Mouse (Mus musculus): ENCODE measurements at regions not wholly inside any gene's neighbourhood (a gene's known extent, or its start where the extent isn't known, plus 50 kb on each side); places are given as distances from the start of the nearest gene placed in this dataset.

DNA sequence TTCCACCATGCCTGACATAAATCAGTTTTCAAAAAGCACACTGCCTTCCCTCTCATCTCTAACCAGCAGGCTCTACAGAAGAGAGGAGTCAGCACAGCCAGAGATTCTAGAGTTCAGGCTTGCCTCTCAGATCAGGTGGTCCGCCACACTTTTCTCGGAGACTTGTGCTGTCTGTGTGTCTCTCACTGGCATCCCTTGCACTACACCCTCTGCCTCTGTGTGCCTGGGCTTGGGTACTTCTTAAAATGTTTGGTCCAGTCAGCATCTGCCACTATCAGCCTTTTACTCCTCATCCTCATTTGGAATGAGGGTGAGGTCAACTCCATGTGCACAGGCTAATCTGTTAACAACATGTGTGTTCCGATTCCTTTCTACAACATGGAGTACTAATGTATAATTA is 92.0 kb downstream of the S1pr1 start:
- TF ChIP-seq CTCF (IDR thresholded peaks at IDR 0.05; ENCODE audit: control insufficient read depth, insufficient read depth, insufficient read length), result no peak
- no peak for TF ChIP-seq MAX (IDR thresholded peaks at IDR 0.05)
- TF ChIP-seq USF1 (IDR thresholded peaks at IDR 0.05; ENCODE audit: low read depth), result no peak
- no peak for TF ChIP-seq MYOG (IDR thresholded peaks at IDR 0.05; ENCODE audit: control insufficient read depth, extremely low read depth, insufficient read length)
- TF ChIP-seq FOSL1 (IDR thresholded peaks at IDR 0.05; ENCODE audit: insufficient read depth, low read length, poor library complexity, severe bottlenecking), result no peak
- no peak for TF ChIP-seq CEBPB (IDR thresholded peaks at IDR 0.05; ENCODE audit: low read depth)
- no peak for TF ChIP-seq MYOD1 (IDR thresholded peaks at IDR 0.05; ENCODE audit: control insufficient read depth, insufficient read length, low read depth)
- Histone ChIP-seq H3K79me2 (ENCODE audit: control insufficient read depth, insufficient read depth) (no peaks in the 10 kb centered on the region), H3ac (ENCODE audit: control insufficient read depth, insufficient read length, low read depth) (no peak overlapping the region), H3K4me3 (ENCODE audit: insufficient read depth, poor library complexity, severe bottlenecking) (no peak overlapping the region), H3K36me3 (ENCODE audit: control insufficient read depth, insufficient read depth) (no peaks in the 10 kb centered on the region), H3K27me3 (ENCODE audit: control insufficient read depth, insufficient read depth, insufficient read length) (no peaks in the 10 kb centered on the region), H3K79me3 (ENCODE audit: low read depth) (no peaks in the 10 kb centered on the region)

GRCm38 (mm10) chr3:115622300-115622699 is 92.6 kb downstream of the S1pr1 start:
- no peak for TF ChIP-seq FOSL1 (IDR thresholded peaks at IDR 0.05; ENCODE audit: insufficient read depth, low read length, poor library complexity, severe bottlenecking)
- TF ChIP-seq CEBPB (IDR thresholded peaks at IDR 0.05; ENCODE audit: low read depth), result no peak
- TF ChIP-seq MYOD1 (IDR thresholded peaks at IDR 0.05; ENCODE audit: control insufficient read depth, insufficient read length, low read depth), result no peak
- TF ChIP-seq USF1 (IDR thresholded peaks at IDR 0.05; ENCODE audit: low read depth), result no peak
- no peak for TF ChIP-seq CTCF (IDR thresholded peaks at IDR 0.05; ENCODE audit: control insufficient read depth, insufficient read depth, insufficient read length)
- TF ChIP-seq MYOG (IDR thresholded peaks at IDR 0.05; ENCODE audit: control insufficient read depth, extremely low read depth, insufficient read length), result no peak
- no peak for TF ChIP-seq MAX (IDR thresholded peaks at IDR 0.05)
- no peak overlapping the region for H3ac ChIP-seq (ENCODE audit: control insufficient read depth, insufficient read length, low read depth)
- H3K27me3 ChIP-seq (ENCODE audit: control insufficient read depth, insufficient read depth, insufficient read length), result no peaks in the 10 kb centered on the region
- no peak overlapping the region for H3K4me3 ChIP-seq (ENCODE audit: insufficient read depth, poor library complexity, severe bottlenecking)
- no peaks in the 10 kb centered on the region for H3K79me3 ChIP-seq (ENCODE audit: low read depth)
- no peaks in the 10 kb centered on the region for H3K36me3 ChIP-seq (ENCODE audit: control insufficient read depth, insufficient read depth)
- H3K79me2 ChIP-seq (ENCODE audit: control insufficient read depth, insufficient read depth), result no peaks in the 10 kb centered on the region

- H3K4me3 ChIP-seq (ENCODE audit: insufficient read depth, poor library complexity, severe bottlenecking), result no peak overlapping the region
- H3K79me2 ChIP-seq (ENCODE audit: control insufficient read depth, insufficient read depth), result no peaks in the 10 kb centered on the region
- TF ChIP-seq FOSL1 (IDR thresholded peaks at IDR 0.05; ENCODE audit: insufficient read depth, low read length, poor library complexity, severe bottlenecking), result no peak
- TF ChIP-seq USF1 (IDR thresholded peaks at IDR 0.05; ENCODE audit: low read depth), result no peak
- TF ChIP-seq MAX (IDR thresholded peaks at IDR 0.05), result no peak
- TF ChIP-seq MYOG (IDR thresholded peaks at IDR 0.05; ENCODE audit: control insufficient read depth, extremely low read depth, insufficient read length), result no peak
- TF ChIP-seq CTCF (IDR thresholded peaks at IDR 0.05; ENCODE audit: control insufficient read depth, insufficient read depth, insufficient read length), result no peak
- TF ChIP-seq MYOD1 (IDR thresholded peaks at IDR 0.05; ENCODE audit: control insufficient read depth, insufficient read length, low read depth), result no peak
- no peak for TF ChIP-seq CEBPB (IDR thresholded peaks at IDR 0.05; ENCODE audit: low read depth)
- H3K79me3 ChIP-seq (ENCODE audit: low read depth), result no peaks in the 10 kb centered on the region
- no peaks in the 10 kb centered on the region for H3K27me3 ChIP-seq (ENCODE audit: control insufficient read depth, insufficient read depth, insufficient read length)
- H3ac ChIP-seq (ENCODE audit: control insufficient read depth, insufficient read length, low read depth), result no peak overlapping the region
- H3K36me3 ChIP-seq (ENCODE audit: control insufficient read depth, insufficient read depth), result no peaks in the 10 kb centered on the region
Measured at GRCm38 (mm10) chr3:115619970-115620369, 94.9 kb downstream of the S1pr1 start.

GRCm38 (mm10) chr3:115615994-115616598 is 98.8 kb downstream of the S1pr1 start:
- H3K27me3 ChIP-seq (ENCODE audit: control insufficient read depth, insufficient read depth, insufficient read length), result no peaks in the 10 kb centered on the region
- no peaks in the 10 kb centered on the region for H3K36me3 ChIP-seq (ENCODE audit: control insufficient read depth, insufficient read depth)
- no peak overlapping the region for H3K4me3 ChIP-seq (ENCODE audit: insufficient read depth, poor library complexity, severe bottlenecking)
- H3ac ChIP-seq (ENCODE audit: control insufficient read depth, insufficient read length, low read depth), result no peak overlapping the region
- H3K79me2 ChIP-seq (ENCODE audit: control insufficient read depth, insufficient read depth), result no peaks in the 10 kb centered on the region
- no peak for TF ChIP-seq CTCF (IDR thresholded peaks at IDR 0.05; ENCODE audit: control insufficient read depth, insufficient read depth, insufficient read length)
- no peak for TF ChIP-seq CEBPB (IDR thresholded peaks at IDR 0.05; ENCODE audit: low read depth)
- no peak for TF ChIP-seq MAX (IDR thresholded peaks at IDR 0.05)
- no peak for TF ChIP-seq MYOG (IDR thresholded peaks at IDR 0.05; ENCODE audit: control insufficient read depth, extremely low read depth, insufficient read length)
- TF ChIP-seq MYOD1 (IDR thresholded peaks at IDR 0.05; ENCODE audit: control insufficient read depth, insufficient read length, low read depth), result no peak
- TF ChIP-seq FOSL1 (IDR thresholded peaks at IDR 0.05; ENCODE audit: insufficient read depth, low read length, poor library complexity, severe bottlenecking), result no peak
- no peak for TF ChIP-seq USF1 (IDR thresholded peaks at IDR 0.05; ENCODE audit: low read depth)
- no peaks in the 10 kb centered on the region for H3K79me3 ChIP-seq (ENCODE audit: low read depth)

GRCm38 (mm10) chr3:115612859-115613258 is 102.0 kb downstream of the S1pr1 start:
- Histone ChIP-seq H3K79me2 (ENCODE audit: control insufficient read depth, insufficient read depth) (no peaks in the 10 kb centered on the region), H3ac (ENCODE audit: control insufficient read depth, insufficient read length, low read depth) (no peak overlapping the region), H3K27me3 (ENCODE audit: control insufficient read depth, insufficient read depth, insufficient read length) (no peaks in the 10 kb centered on the region), H3K36me3 (ENCODE audit: control insufficient read depth, insufficient read depth) (no peaks in the 10 kb centered on the region), H3K79me3 (ENCODE audit: low read depth) (no peaks in the 10 kb centered on the region), H3K4me3 (ENCODE audit: insufficient read depth, poor library complexity, severe bottlenecking) (no peak overlapping the region)
- TF ChIP-seq MYOD1 (IDR thresholded peaks at IDR 0.05; ENCODE audit: control insufficient read depth, insufficient read length, low read depth), result no peak
- no peak for TF ChIP-seq MAX (IDR thresholded peaks at IDR 0.05)
- no peak for TF ChIP-seq FOSL1 (IDR thresholded peaks at IDR 0.05; ENCODE audit: insufficient read depth, low read length, poor library complexity, severe bottlenecking)

- Histone ChIP-seq H3K79me2 (ENCODE audit: control insufficient read depth, insufficient read depth) (no peaks in the 10 kb centered on the region), H3K4me3 (ENCODE audit: insufficient read depth, poor library complexity, severe bottlenecking) (no peak overlapping the region), H3K27me3 (ENCODE audit: control insufficient read depth, insufficient read depth, insufficient read length) (no peaks in the 10 kb centered on the region), H3K36me3 (ENCODE audit: control insufficient read depth, insufficient read depth) (no peaks in the 10 kb centered on the region), H3K79me3 (ENCODE audit: low read depth) (no peaks in the 10 kb centered on the region), H3ac (ENCODE audit: control insufficient read depth, insufficient read length, low read depth) (no peak overlapping the region)
- TF ChIP-seq MYOG (IDR thresholded peaks at IDR 0.05; ENCODE audit: control insufficient read depth, extremely low read depth, insufficient read length) (no peak), USF1 (IDR thresholded peaks at IDR 0.05; ENCODE audit: low read depth) (no peak), CTCF (IDR thresholded peaks at IDR 0.05; ENCODE audit: control insufficient read depth, insufficient read depth, insufficient read length) (no peak), MAX (IDR thresholded peaks at IDR 0.05) (no peak), MYOD1 (IDR thresholded peaks at IDR 0.05; ENCODE audit: control insufficient read depth, insufficient read length, low read depth) (no peak), FOSL1 (IDR thresholded peaks at IDR 0.05; ENCODE audit: insufficient read depth, low read length, poor library complexity, severe bottlenecking) (no peak), CEBPB (IDR thresholded peaks at IDR 0.05; ENCODE audit: low read depth) (no peak)
Measured at GRCm38 (mm10) chr3:115608087-115608486, 106.8 kb downstream of the S1pr1 start.

Measured in C2C12 (cell line).